Mouse (Mus musculus) heart, adult 18-20 months (tissue): ENCODE results near the gene Evi2a. TPM values are rescaled to one million over a fixed set of nuclear protein-coding genes. Genes with fewer than 3 reads are reported as not detected.

Experiments used
- DNase-seq, 2 experiments: peaks; one replicate each; pipeline ENCODE4 v3.0.0; 2021 to 2022; ENCODE audit warnings: mixed read lengths in 1 of 2
- total RNA-seq, 2 experiments: library from RNA; stranded (reverse); gene quantifications; 2 replicates each; pipeline ENCODE4 v1.2.3; 2021

The Evi2a gene
- total RNA-seq, 2 experiments from 2014 or later, result 1.5 to 1.6 TPM

- DNase-seq, result no peak
Observed at GRCm38 (mm10) chr11:79526549-79526948, 3.9 kb downstream of the Evi2a start.

GRCm38 (mm10) chr11:79524310-79524575 lies 6.2 kb downstream of the Evi2a start:
- DNase-seq, result no peak

GRCm38 (mm10) chr11:79523560-79524309 lies 6.7 kb downstream of the Evi2a start, which contains the start of gene Evi2b:
Gene Evi2b (minus strand): TSS chr11:79523762.
- no peak for DNase-seq

GRCm38 (mm10) chr11:79522944-79523343 lies 7.5 kb downstream of the Evi2a start:
- no peak for DNase-seq

GRCm38 (mm10) chr11:79521930-79522329 lies 8.5 kb downstream of the Evi2a start:
- DNase-seq, result no peak

- DNase-seq, result no peak
Observed at GRCm38 (mm10) chr11:79520772-79521171, 9.6 kb downstream of the Evi2a start.

GRCm38 (mm10) chr11:79519878-79520291 lies 10.5 kb downstream of the Evi2a start:
- peak in 1 of 2 experiments; percentile 63 for DNase-seq

- DNase-seq, result no peak
Observed at GRCm38 (mm10) chr11:79519299-79519698, 11.1 kb downstream of the Evi2a start.

GRCm38 (mm10) chr11:79515798-79516197 lies 14.6 kb downstream of the Evi2a start:
- DNase-seq, result no peak

GRCm38 (mm10) chr11:79515331-79515730 lies 15.1 kb downstream of the Evi2a start:
- no peak for DNase-seq

- DNase-seq, result no peak
Observed at GRCm38 (mm10) chr11:79511970-79512369, 18.4 kb downstream of the Evi2a start.

GRCm38 (mm10) chr11:79504506-79504905 lies 25.9 kb downstream of the Evi2a start:
- DNase-seq, result no peak

GRCm38 (mm10) chr11:79503845-79504244 lies 26.6 kb downstream of the Evi2a start, which contains the start of gene Omg:
Gene Omg (minus strand): TSS chr11:79504084.
- DNase-seq, result no peak

- no peak for DNase-seq
Observed at GRCm38 (mm10) chr11:79502917-79503316, 27.5 kb downstream of the Evi2a start.

GRCm38 (mm10) chr11:79494976-79495800 lies 35.2 kb downstream of the Evi2a start:
- peak; percentile 20 to 22 for DNase-seq

GRCm38 (mm10) chr11:79484721-79485120 lies 45.7 kb downstream of the Evi2a start:
- no peak for DNase-seq

- no peak for DNase-seq
Observed at GRCm38 (mm10) chr11:79483876-79484528, 46.4 kb downstream of the Evi2a start.

GRCm38 (mm10) chr11:79483392-79483791 lies 47.0 kb downstream of the Evi2a start:
- no peak for DNase-seq
